Mouse (Mus musculus) yolk sac, embryonic 10.5 days (tissue): ENCODE results near the gene Iba57.
A peak's percentile ranks its signal among the peaks of the same experiment; 100 is the strongest.
"Not testable (repeated sequence)": the region's sequence is repeated elsewhere in the genome, so short reads cannot be mapped to it uniquely, and the experiment has no call there.

Source experiments
- DNase-seq: peaks from one replicate; pipeline ENCODE4 v3.0.0-alpha.2; 2017; ENCODE audit warnings: low spot score

Gene Iba57

GRCm38 (mm10) chr11:59163255-59164236 lies at the start of gene Iba57:
Gene Iba57 (minus strand): TSS chr11:59163739.
- DNase-seq: peak; percentile 98

- DNase-seq: no peak
Observed at GRCm38 (mm10) chr11:59212892-59213494, 49.5 kb upstream of the Iba57 start.

- DNase-seq: not testable (repeated sequence)
Observed at GRCm38 (mm10) chr11:59212320-59212719, 48.8 kb upstream of the Iba57 start.

- not testable (repeated sequence) for DNase-seq
Observed at GRCm38 (mm10) chr11:59211561-59211960, 48.0 kb upstream of the Iba57 start.

GRCm38 (mm10) chr11:59210020-59210419 lies 46.5 kb upstream of the Iba57 start:
- DNase-seq: no peak

- no peak for DNase-seq
Observed at GRCm38 (mm10) chr11:59209580-59209979, 46.0 kb upstream of the Iba57 start.

GRCm38 (mm10) chr11:59209003-59209441 lies 45.5 kb upstream of the Iba57 start:
- peak; percentile 82 for DNase-seq

- peak; percentile 93 for DNase-seq
Observed at GRCm38 (mm10) chr11:59208153-59208831, 44.8 kb upstream of the Iba57 start, which contains the start of gene 2310033P09Rik. Gene 2310033P09Rik (plus strand): TSS chr11:59208321.

GRCm38 (mm10) chr11:59202081-59202995 lies 38.8 kb upstream of the Iba57 start, which contains the start of gene Mrpl55:
Gene Mrpl55 (plus strand): TSS chr11:59202486.
- DNase-seq: peak; percentile 93

- no peak for DNase-seq
Observed at GRCm38 (mm10) chr11:59201216-59202002, 37.9 kb upstream of the Iba57 start.

- no peak for DNase-seq
Observed at GRCm38 (mm10) chr11:59196230-59196629, 32.7 kb upstream of the Iba57 start.

- no peak for DNase-seq
Observed at GRCm38 (mm10) chr11:59192059-59192386, 28.5 kb upstream of the Iba57 start, which contains the start of gene Guk1. Gene Guk1 (minus strand): TSS chr11:59192212.

- peak; percentile 96 for DNase-seq
Observed at GRCm38 (mm10) chr11:59191231-59192058, 27.9 kb upstream of the Iba57 start.

GRCm38 (mm10) chr11:59187706-59188105 lies 24.2 kb upstream of the Iba57 start:
- DNase-seq: no peak

GRCm38 (mm10) chr11:59185490-59185889 lies 22.0 kb upstream of the Iba57 start:
- DNase-seq: no peak

- no peak for DNase-seq
Observed at GRCm38 (mm10) chr11:59183821-59184220, 20.3 kb upstream of the Iba57 start.

GRCm38 (mm10) chr11:59182864-59183331 lies 19.4 kb upstream of the Iba57 start, which contains the start of gene Gjc2:
Gene Gjc2 (minus strand): TSS chr11:59183213.
- DNase-seq: no peak

GRCm38 (mm10) chr11:59176921-59177320 lies 13.4 kb upstream of the Iba57 start:
- DNase-seq: no peak

- no peak for DNase-seq
Observed at GRCm38 (mm10) chr11:59176475-59176874, 12.9 kb upstream of the Iba57 start.
